Mouse (Mus musculus) gastrocnemius, postnatal 4 days (tissue): ENCODE data around the gene Gabarap. TPM values are rescaled to one million over a fixed set of nuclear protein-coding genes. Genes with fewer than 3 reads are reported as not detected.

ENCODE experiments used
- DNase-seq, 2 experiments: peaks; one replicate each; pipeline ENCODE4 v3.0.0; 2021 to 2022; ENCODE audit warnings: low spot score in 2 of 2, mixed read lengths in 2 of 2
- microRNA-seq: library from miRNA; unstranded; fragments of <30 nt; microRNA quantifications from one replicate; pipeline ENCODE4 v1.2.0, GENCODE M21; 2021
- total RNA-seq, 2 experiments: library from RNA; stranded (reverse); gene quantifications; 2 replicates each; pipeline ENCODE4 v1.2.3; 2021

Gabarap gene
- total RNA-seq, 2 experiments from 2014 or later, result 234 to 246 TPM

DNA sequence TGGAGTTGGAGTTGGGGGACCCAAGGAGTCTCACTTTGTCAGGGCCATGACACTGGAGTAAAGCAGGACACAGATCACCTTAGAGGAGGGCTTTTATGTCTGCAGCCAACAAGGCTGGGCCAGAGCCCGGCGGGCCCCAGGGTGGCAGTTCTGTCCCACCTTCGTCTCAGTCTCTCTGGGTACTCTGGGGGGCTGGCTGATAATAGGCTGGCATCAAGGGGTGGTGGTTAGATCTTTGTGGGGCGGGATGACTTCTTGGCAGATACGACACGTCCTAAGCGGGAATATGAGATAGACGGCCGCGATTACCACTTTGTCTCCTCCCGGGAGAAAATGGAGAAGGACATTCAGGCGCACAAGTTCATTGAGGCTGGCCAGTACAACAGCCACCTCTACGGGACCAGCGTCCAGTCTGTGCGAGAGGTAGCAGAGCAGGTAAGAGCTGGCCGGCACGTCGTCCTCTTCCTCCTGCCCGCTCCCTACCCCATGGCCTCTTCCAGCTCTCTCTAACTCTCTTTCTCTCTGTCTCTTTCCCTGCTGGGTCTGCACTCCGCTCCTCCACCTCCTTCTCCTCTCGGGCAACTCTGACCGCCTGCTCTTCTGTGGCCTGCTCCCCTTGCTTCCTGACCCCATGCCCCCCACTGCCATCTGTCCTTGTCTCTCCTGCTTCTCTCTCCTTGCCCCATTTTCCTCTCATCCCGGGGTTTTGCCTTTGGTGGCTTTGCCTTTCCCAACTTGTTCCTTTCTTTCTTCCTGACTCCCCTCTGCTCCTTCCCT, 51.6 kb downstream of the Gabarap start:
- no peak for DNase-seq

DNA sequence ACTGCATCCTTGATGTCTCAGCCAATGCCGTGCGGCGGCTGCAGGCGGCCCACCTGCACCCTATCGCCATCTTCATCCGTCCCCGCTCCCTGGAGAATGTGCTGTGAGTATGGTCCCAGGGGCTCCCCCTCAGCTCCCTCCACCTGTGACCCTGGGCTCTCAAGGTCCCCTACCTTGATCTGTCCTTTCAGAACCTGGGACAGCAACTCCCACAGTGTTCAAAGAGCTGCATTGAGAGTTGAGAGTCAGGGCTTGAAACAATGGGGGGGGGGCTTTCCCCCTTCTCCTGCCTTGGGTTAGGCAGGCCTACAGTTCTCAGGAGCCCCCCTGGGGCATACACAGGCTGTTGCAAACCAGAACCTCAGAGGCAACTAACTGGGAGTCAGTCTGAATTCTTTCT, 52.7 kb downstream of the Gabarap start:
- no peak for DNase-seq

Small RNAs within 50 kb of the gene (microRNA-seq; reads per million reads assigned to microRNA genes)
- not detected for gene Gm44349
- 1,177 reads per million, percentile 77 among the genes with 10 or more reads in this experiment for gene Mir324

Other genes starting within 250 kb of the Gabarap start
- 10 to 100 TPM; 66.4 to 72.2 TPM for gene Polr2a, start 232.5 kb upstream of the Gabarap start, total RNA-seq
- under 1 TPM in 1 of 2 experiments, not detected in 1; 0.25 TPM for gene Slc35g3, start 229.2 kb upstream of the Gabarap start, total RNA-seq
- gene Zbtb4, start 225.2 kb upstream of the Gabarap start, total RNA-seq, result 10 to 100 TPM; 26.7 to 30.5 TPM
- 100 to 1,000 TPM in 1 of 2 experiments, 10 to 100 TPM in 1; 95.1 to 110 TPM for gene Chrnb1, start 195.2 kb upstream of the Gabarap start, total RNA-seq
- 10 to 100 TPM; 10.1 to 13.8 TPM for gene Fgf11, start 189.3 kb upstream of the Gabarap start, total RNA-seq
- gene Tmem102, start 185.5 kb upstream of the Gabarap start, total RNA-seq, result not detected
- gene Gm39566, start 175.8 kb upstream of the Gabarap start, total RNA-seq, result not detected
- not detected for gene Spem2, start 172.7 kb upstream of the Gabarap start, total RNA-seq
- under 1 TPM in 1 of 2 experiments, not detected in 1; 0.34 TPM for gene Spem1, start 169.0 kb upstream of the Gabarap start, total RNA-seq
- 10 to 100 TPM; 22.3 to 23.2 TPM for gene Nlgn2, start 153.4 kb upstream of the Gabarap start, total RNA-seq
- 100 to 1,000 TPM in 1 of 2 experiments, 10 to 100 TPM in 1; 97.5 to 141 TPM for gene Tmem256, start 152.6 kb upstream of the Gabarap start, total RNA-seq
- gene Plscr3, start 144.8 kb upstream of the Gabarap start, total RNA-seq, result 10 to 100 TPM; 39.3 to 41.4 TPM
- gene Tnk1, start 132.4 kb upstream of the Gabarap start, total RNA-seq, result under 1 TPM in 1 of 2 experiments, not detected in 1; 0.13 TPM
- gene Tmem95, start 113.1 kb upstream of the Gabarap start, total RNA-seq, result not detected
- gene Kctd11, start 109.7 kb upstream of the Gabarap start, total RNA-seq, result 1 to 10 TPM; 3.5 to 4.7 TPM
- 1 to 10 TPM in 1 of 2 experiments, under 1 TPM in 1; 0.65 to 1.1 TPM for gene Acap1, start 95.6 kb upstream of the Gabarap start, total RNA-seq
- 1 to 10 TPM; 3.2 to 4.1 TPM for gene 2810408A11Rik, start 90.2 kb upstream of the Gabarap start, total RNA-seq
- 10 to 100 TPM; 32.3 to 36.9 TPM for gene Neurl4, start 90.1 kb upstream of the Gabarap start, total RNA-seq
- gene Gps2, start 77.3 kb upstream of the Gabarap start, total RNA-seq, result 10 to 100 TPM; 35.9 to 44.5 TPM
- 100 to 1,000 TPM; 565 to 571 TPM for gene Eif5a, start 69.2 kb upstream of the Gabarap start, total RNA-seq
- 1 to 10 TPM; 5.1 to 6.4 TPM for gene Ybx2, start 55.3 kb upstream of the Gabarap start, total RNA-seq
- gene Slc2a4, start 43.0 kb upstream of the Gabarap start, total RNA-seq, result 100 to 1,000 TPM; 111 to 142 TPM
- under 1 TPM in 1 of 2 experiments, not detected in 1; 0.34 TPM for gene Cldn7, start 26.4 kb upstream of the Gabarap start, total RNA-seq
- 100 to 1,000 TPM; 204 to 229 TPM for gene Ctdnep1, start 10.0 kb upstream of the Gabarap start, total RNA-seq
- gene Elp5, start 8.6 kb upstream of the Gabarap start, total RNA-seq, result 10 to 100 TPM; 61.9 to 63.7 TPM
- 10 to 100 TPM; 31.5 to 34.7 TPM for gene Phf23, start 4.6 kb downstream of the Gabarap start, total RNA-seq
- 10 to 100 TPM; 19.1 to 22.8 TPM for gene Dvl2, start 9.5 kb downstream of the Gabarap start, total RNA-seq
- gene Acadvl, start 24.3 kb downstream of the Gabarap start, total RNA-seq, result 100 to 1,000 TPM; 233 to 241 TPM
- 10 to 100 TPM; 23.9 to 33.8 TPM for gene Dlg4, start 25.8 kb downstream of the Gabarap start, total RNA-seq
- under 1 TPM in 1 of 2 experiments, not detected in 1; 0.62 TPM for gene Asgr1, start 62.9 kb downstream of the Gabarap start, total RNA-seq
- under 1 TPM in 1 of 2 experiments, not detected in 1; 0.62 TPM for gene Asgr2, start 101.5 kb downstream of the Gabarap start, total RNA-seq
- 1 to 10 TPM; 2.8 to 4.2 TPM for gene Mgl2, start 139.2 kb downstream of the Gabarap start, total RNA-seq
- 10 to 100 TPM in 1 of 2 experiments, 1 to 10 TPM in 1; 8.6 to 10.5 TPM for gene Clec10a, start 165.1 kb downstream of the Gabarap start, total RNA-seq
- not detected for gene Slc16a11, start 221.6 kb downstream of the Gabarap start, total RNA-seq
- 1 to 10 TPM; 2.6 to 3.2 TPM for gene Slc16a13, start 229.9 kb downstream of the Gabarap start, total RNA-seq
- gene Bcl6b, start 238.7 kb downstream of the Gabarap start, total RNA-seq, result 10 to 100 TPM; 20.2 to 22.2 TPM
- 10 to 100 TPM; 51.4 to 56.9 TPM for gene 0610010K14Rik, start 246.8 kb downstream of the Gabarap start, total RNA-seq
- 1 to 10 TPM; 2.5 to 4.1 TPM for gene Gm21988, start 248.7 kb downstream of the Gabarap start, total RNA-seq
- gene Rnasek, start 248.7 kb downstream of the Gabarap start, total RNA-seq, result 100 to 1,000 TPM in 1 of 2 experiments, 10 to 100 TPM in 1; 83.0 to 103 TPM